Mouse (Mus musculus) cerebellum, adult 11-12 months (tissue): Measurements from ENCODE around the gene Ggta1.

Experiments used
- DNase-seq: peaks from one replicate; pipeline ENCODE4 v3.0.0; 2022

The Ggta1 gene

GRCm38 (mm10) chr2:35462791-35463281 is at the start of gene Ggta1:
TSS of gene Ggta1 (minus strand) at chr2:35463231.
- no peak for DNase-seq

GRCm38 (mm10) chr2:35512226-35512625 is 49.2 kb upstream of the Ggta1 start:
- DNase-seq = no peak

DNA sequence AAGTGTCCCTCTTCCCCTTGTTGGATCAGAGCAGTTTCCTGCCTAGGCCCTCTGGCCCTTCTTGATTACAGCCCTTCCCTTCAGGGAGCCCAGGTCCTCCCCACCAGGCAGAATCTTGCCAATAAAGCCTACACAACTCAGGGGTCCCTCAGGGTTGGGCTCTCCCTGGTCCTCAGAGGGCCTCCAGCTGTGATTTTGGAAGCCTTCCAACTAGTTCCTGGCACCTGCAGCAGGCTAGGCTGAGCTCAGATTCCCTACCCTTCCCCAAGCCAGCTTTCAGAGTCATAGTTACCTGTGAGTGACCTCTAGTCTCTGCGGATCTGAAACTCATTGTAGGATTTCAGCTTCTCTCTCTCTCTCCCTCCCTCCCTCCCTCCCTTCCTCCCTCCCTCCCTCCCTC is 47.9 kb upstream of the Ggta1 start:
- DNase-seq = no peak

GRCm38 (mm10) chr2:35509888-35510287 is 46.9 kb upstream of the Ggta1 start:
- DNase-seq = no peak

- DNase-seq = no peak
Measured at GRCm38 (mm10) chr2:35509343-35509667, 46.3 kb upstream of the Ggta1 start.

DNA sequence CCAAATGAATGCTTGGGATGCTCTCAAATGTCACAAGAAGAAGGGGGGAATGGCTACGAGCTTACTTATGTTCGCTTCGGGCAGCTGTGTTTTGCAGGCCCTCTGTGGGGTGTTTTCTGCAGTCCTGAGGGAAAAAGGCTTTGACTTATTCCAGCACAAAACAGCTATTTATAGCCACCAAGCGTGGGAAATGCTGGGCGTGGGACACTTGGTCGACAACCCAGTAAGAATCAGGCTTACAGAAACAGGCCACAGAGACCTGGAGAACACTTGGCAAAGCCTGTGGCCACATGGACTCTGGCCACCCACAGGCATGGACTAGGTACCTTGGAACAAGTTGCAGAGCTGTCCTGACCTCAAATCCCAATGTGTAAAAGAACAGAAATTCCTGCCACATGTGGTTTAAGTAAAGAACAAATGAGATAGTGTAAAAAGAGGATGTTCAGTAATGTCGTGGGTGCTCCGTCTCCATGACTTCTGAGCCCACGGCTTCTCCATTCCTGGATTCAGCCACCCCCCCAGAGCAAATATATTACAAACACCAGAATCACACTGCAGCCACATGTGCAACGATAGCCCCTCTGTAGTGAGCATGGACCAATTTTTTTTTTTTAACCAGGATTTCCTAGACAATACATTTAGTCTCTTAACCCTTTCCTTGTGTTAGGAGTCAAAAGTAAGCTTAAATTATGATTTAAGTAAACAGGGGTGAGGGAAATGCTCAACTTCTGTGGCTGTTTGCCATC is 45.7 kb upstream of the Ggta1 start:
- no peak for DNase-seq

DNA sequence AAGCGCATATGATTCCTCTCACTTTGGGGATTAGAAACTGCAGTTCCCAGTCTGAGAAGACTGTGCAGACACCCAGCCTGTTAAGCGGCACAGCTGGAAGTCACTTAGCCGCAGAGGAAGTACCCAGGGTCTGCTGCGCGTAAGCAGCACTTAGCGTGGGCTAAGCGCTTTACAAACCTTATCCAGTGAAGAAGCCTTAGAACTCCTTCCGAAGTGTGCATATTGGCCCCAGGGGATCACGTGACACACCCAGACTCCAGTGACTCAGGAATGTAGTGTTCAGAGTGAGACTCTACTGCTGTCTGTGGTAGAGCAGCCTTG is 44.1 kb upstream of the Ggta1 start:
- DNase-seq = no peak

DNA sequence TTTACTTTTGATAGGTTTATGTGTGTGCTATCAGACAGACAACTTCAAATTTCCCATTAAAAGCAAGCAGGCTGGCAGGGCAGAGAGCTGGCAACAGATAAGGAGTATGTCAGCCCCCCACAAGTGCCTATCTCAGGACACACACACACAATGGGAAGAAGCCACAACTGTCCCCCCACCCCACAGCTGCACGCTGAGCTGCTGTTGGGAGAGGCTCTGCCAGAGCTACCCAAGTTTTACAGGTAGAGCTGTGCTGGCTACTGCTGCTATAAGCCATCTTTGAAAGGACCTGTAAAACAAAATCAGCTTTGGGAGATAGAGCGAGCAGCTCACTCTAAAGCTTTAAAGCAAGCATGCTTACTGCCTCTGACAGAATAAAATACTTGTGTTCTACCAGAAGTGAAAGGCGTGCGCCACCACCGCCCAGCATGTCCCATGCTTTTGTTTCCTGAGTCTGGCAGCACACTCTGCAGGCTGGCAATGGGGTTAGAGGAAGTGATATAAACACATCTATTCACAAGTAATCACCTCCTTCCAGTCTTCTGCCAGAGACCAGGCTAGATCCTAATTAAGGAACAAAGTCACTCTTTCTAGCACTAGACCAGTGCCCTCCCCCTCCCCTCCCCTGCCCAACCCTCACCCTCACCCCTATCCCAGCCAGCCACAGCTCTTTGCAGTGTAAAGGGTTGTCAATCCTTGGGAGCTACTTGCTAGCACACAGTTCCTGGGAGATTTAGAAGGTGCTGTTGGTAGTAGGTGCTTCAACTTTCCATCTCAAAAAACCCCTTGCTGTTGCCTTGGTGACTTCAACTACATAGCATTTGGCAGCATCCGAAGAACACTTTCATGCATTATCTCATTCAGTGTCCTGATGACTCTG is 43.5 kb upstream of the Ggta1 start:
- no peak for DNase-seq

DNA sequence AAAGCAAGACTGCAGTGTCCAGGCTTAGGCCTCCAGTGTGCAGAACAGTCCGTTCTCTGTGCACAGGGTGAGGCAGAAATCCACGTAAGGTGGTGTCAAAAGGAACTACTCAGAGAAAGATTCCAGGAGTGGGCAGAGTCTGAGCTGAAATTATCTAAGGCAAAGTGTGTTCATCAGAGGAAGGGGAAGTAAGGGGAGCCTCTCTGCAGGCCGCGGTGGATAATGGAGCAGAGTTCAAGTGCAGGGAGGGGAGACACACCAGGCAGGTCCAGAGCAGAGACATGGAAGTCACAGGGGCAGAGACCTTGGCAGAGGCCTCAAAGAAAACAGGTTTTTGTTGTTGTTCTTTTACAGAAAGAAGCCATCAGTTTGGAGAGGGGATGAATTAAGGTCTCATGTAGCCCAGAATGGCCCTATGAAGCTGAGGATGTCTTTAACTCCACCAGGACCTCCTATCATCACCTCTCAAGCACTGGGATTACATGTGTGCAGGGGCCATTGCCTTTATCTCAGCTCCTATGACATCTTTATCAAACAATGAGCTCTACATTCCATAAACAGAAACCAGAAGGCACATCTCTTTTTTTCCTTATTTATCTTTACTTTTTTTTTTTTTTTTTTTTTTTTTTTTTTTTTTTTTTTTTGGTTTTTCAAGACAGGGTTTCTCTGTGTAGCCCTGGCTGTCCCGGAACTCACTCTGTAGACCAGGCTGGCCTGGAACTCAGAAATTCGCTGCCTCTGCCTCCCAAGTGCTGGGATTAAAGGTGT is 42.7 kb upstream of the Ggta1 start:
- DNase-seq = no peak

DNA sequence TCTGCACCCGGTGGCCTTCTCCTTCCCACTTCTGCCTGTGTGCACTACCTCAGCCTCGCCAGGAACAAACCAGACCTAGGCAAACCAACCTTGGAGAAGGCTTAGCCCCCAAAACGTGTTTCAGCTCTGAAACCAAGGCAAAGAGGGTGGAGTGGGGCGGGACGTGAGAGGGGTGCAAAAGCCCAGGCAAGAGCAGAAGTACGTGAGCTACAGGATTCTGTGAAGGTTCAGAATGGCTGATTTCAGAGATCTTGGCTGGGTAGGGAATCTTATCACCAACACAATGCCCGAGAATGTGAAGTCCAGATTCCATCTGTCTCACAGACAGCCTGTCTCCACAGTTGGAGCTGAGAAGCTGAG is 41.4 kb upstream of the Ggta1 start:
- DNase-seq = no peak

DNA sequence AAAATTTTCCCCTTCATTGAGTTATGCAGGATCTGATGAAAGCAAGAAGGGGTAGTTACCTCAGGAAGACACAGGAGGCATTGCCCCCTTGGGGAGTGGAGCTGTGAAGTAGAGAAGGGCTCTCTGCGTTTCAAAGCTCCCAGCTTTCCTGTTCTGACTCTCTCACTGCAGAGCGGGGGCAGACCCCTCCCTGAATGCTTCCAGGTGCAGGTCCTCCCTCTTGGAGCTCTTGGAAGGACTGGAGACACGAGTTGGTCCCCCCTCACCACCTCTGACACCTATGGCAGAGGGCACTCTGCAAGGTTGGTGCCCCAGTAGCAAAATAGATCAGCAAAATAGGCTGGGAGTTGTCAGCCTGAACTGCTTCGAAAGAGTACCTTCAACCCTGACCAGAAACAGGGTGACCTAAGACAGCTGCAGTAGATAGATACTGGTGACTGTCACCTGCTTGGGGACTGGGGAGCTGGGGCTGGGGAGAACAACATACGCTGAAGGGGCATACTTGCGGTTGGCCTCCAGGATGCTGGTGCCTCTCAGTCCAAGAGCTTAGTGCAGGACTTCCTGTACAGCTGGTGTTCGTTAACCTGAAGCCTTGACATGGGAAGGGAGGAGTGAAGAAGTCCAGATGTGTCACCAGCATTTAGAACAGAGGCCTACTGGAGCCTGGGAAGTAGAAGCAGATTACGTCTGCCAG is 40.8 kb upstream of the Ggta1 start:
- no peak for DNase-seq

DNA sequence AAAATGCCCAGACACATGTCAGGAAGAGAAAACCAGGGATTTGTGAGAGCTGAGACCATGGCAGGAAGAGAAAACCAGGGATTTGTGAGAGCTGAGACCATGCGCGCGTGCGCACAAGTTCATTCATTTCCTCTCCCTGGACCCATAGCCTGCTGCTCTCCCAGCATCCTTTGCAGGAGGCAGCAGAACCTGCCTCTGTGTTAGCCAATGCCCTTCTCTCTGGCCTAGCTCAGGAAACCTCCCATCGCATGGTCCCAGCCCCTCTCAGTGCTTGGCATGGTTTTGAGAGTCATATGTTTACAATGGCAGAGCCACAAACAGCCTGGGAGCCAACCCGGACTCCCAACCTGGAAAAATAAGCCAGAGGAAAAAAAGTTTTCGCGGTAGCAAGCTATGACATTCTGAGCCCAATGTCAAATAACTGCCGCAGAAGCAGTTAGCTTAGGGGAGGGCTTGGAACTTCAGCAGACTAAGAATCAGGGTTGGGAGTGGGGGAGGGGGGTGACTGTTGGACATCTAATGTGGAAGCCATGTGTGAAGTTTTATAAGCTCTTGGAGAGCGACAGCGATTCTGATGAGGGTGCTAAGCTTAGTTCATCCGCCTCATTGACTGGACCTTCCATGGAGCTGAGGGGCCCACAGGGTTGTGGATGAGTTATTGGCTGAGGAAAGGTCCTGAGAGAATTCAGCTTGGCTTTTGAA is 40.1 kb upstream of the Ggta1 start:
- DNase-seq = no peak

- DNase-seq = no peak
Measured at GRCm38 (mm10) chr2:35502561-35502960, 39.5 kb upstream of the Ggta1 start.

DNA sequence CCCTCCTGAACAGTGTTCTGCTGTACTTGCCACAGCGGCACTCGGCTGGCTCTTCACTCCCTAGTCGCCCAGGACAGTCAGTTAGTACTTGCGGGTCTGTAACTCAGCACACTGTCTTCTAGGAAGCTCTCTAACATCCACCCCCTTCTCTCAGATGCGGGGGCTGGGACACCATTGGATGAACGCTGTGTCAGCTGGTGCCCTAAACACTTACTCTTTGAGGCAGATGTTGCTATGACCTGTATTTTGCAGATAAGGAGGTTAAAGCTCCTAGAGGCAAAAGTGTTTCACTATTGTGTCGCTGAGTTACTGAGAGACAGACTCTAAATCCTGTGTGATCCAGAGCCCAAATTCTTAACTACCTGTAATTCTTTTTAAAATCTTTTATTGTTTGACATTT is 36.4 kb upstream of the Ggta1 start:
- no peak for DNase-seq

DNA sequence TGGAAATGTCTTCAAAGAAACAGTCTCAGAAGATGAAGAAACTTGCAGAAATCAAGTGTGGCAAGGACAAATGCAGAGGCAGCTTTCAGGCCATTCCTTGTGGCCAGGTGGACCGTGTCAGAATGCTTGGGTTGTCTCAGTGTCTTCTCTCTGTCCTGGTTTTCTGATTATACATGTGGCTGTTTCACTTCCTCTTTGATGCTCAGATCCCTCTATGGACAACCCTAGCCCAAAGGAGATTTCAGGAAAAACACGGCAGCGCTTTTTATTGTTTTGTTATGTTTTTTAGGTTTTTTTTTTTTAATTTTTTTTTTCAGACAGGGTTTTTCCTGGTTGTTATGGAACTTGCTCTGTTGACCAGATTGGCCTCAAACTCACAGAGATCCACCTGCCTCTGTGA is 35.9 kb upstream of the Ggta1 start:
- no peak for DNase-seq

DNA sequence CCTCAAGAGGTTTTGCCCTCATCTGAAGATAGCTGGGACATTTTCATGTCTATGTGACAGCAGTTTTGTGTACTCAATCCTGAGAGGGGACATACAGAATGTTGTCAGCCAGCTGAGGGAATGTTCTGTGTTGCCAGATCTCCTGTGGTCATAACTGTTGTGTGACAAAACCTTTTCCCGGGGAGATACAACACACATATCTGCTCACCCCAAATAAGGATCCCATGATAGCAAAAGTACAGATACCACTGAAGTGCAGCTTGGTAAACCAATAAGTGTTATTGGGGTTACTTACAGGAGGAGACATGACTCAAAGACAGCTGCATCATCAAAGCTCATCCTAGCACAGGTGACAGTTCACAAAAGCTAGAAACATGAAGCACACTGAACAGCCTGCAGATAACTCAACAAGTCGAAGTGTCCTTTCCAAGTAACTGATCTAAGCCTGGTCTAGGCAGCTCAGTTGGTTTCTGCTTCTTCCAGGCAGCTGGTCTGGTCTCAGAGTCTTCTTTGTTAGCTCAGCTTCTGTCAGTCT is 34.7 kb upstream of the Ggta1 start:
- DNase-seq = no peak

- DNase-seq = no peak
Measured at GRCm38 (mm10) chr2:35496279-35497013, 33.4 kb upstream of the Ggta1 start.

GRCm38 (mm10) chr2:35495486-35496278 is 32.7 kb upstream of the Ggta1 start:
- no peak for DNase-seq

- no peak for DNase-seq
Measured at GRCm38 (mm10) chr2:35493566-35493965, 30.5 kb upstream of the Ggta1 start.

GRCm38 (mm10) chr2:35491151-35491550 is 28.1 kb upstream of the Ggta1 start:
- DNase-seq = no peak
